Mouse (Mus musculus) CH12.LX (cell line): Measurements from ENCODE around the gene Crx. TPM values are rescaled to one million over a fixed set of nuclear protein-coding genes. Genes with fewer than 3 reads are reported as not detected.

Source experiments
- DNase-seq: peaks from one replicate; pipeline ENCODE4 v3.0.0-alpha.2; 2013; ENCODE audit errors: extremely low read depth
- H3K27ac ChIP-seq: 2 replicates; pipeline ENCODE4 v1.5.1; 2012; ENCODE audit warnings: low read depth, mild to moderate bottlenecking, control low read depth, moderate library complexity; ENCODE audit not compliant: insufficient read depth
- H3K27me3 ChIP-seq: replicated peaks from 2 replicates; pipeline ENCODE3; 2012; ENCODE audit warnings: inconsistent platforms
- H3K36me3 ChIP-seq, 2 experiments: replicated peaks in 1 of 2; 2 replicates each; pipeline versions ENCODE3 to v1.6.1; 2012; ENCODE audit warnings: inconsistent platforms in 1 of 2, low read length in 1 of 2, mild to moderate bottlenecking in 1 of 2, mixed read lengths in 1 of 2, moderate library complexity in 1 of 2; ENCODE audit not compliant: control insufficient read depth in 1 of 2, insufficient read depth in 1 of 2
- H3K4me1 ChIP-seq, 2 experiments: 2 replicates each; pipeline ENCODE4 v1.6.1; 2012; ENCODE audit warnings: inconsistent platforms in 1 of 2, moderate library complexity in 1 of 2; ENCODE audit not compliant: insufficient read depth in 2 of 2, control insufficient read depth in 1 of 2
- H3K4me2 ChIP-seq: 2 replicates; pipeline ENCODE4 v1.6.1; 2012; ENCODE audit warnings: low read depth, mild to moderate bottlenecking, control low read depth; ENCODE audit not compliant: poor library complexity, insufficient read depth, severe bottlenecking
- H3K4me3 ChIP-seq, 3 experiments: fragments of 150-350 bp in 1 of 3; sonication (generic) in 1 of 3; replicated peaks in 1 of 3; 2 replicates each; pipeline versions ENCODE3 to v1.5.1; 2011 to 2012; ENCODE audit warnings: low read depth in 2 of 3, low read length in 2 of 3, mild to moderate bottlenecking in 2 of 3, moderate library complexity in 2 of 3, control low read depth in 1 of 3, improper control_type of control experiment in 1 of 3, inconsistent platforms in 1 of 3, mixed read lengths in 1 of 3; ENCODE audit not compliant: poor library complexity in 1 of 3
- H3K79me2 ChIP-seq: replicated peaks from 2 replicates; pipeline ENCODE4 v1.6.1; 2012; ENCODE audit warnings: mild to moderate bottlenecking, moderate library complexity; ENCODE audit not compliant: control insufficient read depth, poor library complexity, insufficient read depth, severe bottlenecking; ENCODE audit errors: extremely low read depth
- H3K9ac ChIP-seq: 2 replicates; pipeline ENCODE4 v1.6.1; 2012; ENCODE audit warnings: low read depth, mild to moderate bottlenecking, control low read depth, moderate library complexity; ENCODE audit not compliant: insufficient read depth
- H3K9me3 ChIP-seq: replicated peaks from 2 replicates; pipeline ENCODE3; 2012; ENCODE audit warnings: low read length, inconsistent platforms, mixed read lengths
- BHLHE40 ChIP-seq: IDR thresholded peaks from 2 replicates; pipeline ENCODE4 v1.6.1; 2011; ENCODE audit warnings: mild to moderate bottlenecking, low read depth, low read length, improper control_type of control experiment
- CHD1 ChIP-seq: IDR thresholded peaks from 2 replicates; pipeline ENCODE4 v1.6.1; 2012; ENCODE audit warnings: low read depth, low read length, improper control_type of control experiment, inconsistent platforms
- CTCF ChIP-seq, 2 experiments: IDR thresholded peaks in 1 of 2; conservative IDR thresholded peaks in 1 of 2; 2 replicates each; pipeline ENCODE4 v1.5.1; 2011 to 2012; ENCODE audit warnings: low read depth in 2 of 2, low read length in 2 of 2, improper control_type of control experiment in 1 of 2, inconsistent platforms in 1 of 2, mild to moderate bottlenecking in 1 of 2, moderate library complexity in 1 of 2
- E2F4 ChIP-seq: IDR thresholded peaks from 2 replicates; pipeline ENCODE4 v1.6.1; 2011; ENCODE audit warnings: low read depth, low read length, improper control_type of control experiment; ENCODE audit not compliant: insufficient replicate concordance
- ELF1 ChIP-seq: IDR thresholded peaks from 2 replicates; pipeline ENCODE4 v1.6.1; 2014; ENCODE audit warnings: low read depth, mild to moderate bottlenecking, inconsistent platforms, low read length, improper control_type of control experiment
- EP300 ChIP-seq: IDR thresholded peaks from 2 replicates; pipeline ENCODE4 v1.6.1; 2011; ENCODE audit warnings: low read length, improper control_type of control experiment
- GABPA ChIP-seq: IDR thresholded peaks from 2 replicates; pipeline ENCODE4 v1.6.1; 2012; ENCODE audit warnings: low read depth, low read length, improper control_type of control experiment, inconsistent platforms; ENCODE audit not compliant: insufficient replicate concordance
- HCFC1 ChIP-seq: IDR thresholded peaks from 2 replicates; pipeline ENCODE4 v1.6.1; 2012; ENCODE audit warnings: low read depth, mild to moderate bottlenecking, inconsistent platforms, low read length, improper control_type of control experiment
- JUND ChIP-seq: conservative IDR thresholded peaks from 2 replicates; pipeline ENCODE4 v1.6.1; 2011; ENCODE audit warnings: low read depth, low read length, improper control_type of control experiment
- MAZ ChIP-seq: IDR thresholded peaks from 2 replicates; pipeline ENCODE4 v1.6.1; 2012; ENCODE audit warnings: low read depth, mild to moderate bottlenecking, inconsistent platforms, low read length, improper control_type of control experiment, moderate library complexity
- MEF2A ChIP-seq: IDR thresholded peaks from 2 replicates; pipeline ENCODE4 v1.6.1; 2014; ENCODE audit warnings: low read depth, mild to moderate bottlenecking, inconsistent platforms, low read length, improper control_type of control experiment, borderline replicate concordance
- MXI1 ChIP-seq: IDR thresholded peaks from 2 replicates; pipeline ENCODE4 v1.6.1; 2011; ENCODE audit warnings: mild to moderate bottlenecking, low read depth, low read length, improper control_type of control experiment
- MYC ChIP-seq: IDR thresholded peaks from 2 replicates; pipeline ENCODE4 v1.6.1; 2011; ENCODE audit warnings: low read depth, mild to moderate bottlenecking, improper control_type of control experiment, low read length
- NELFE ChIP-seq: IDR thresholded peaks from 2 replicates; pipeline ENCODE4 v1.6.1; 2011; ENCODE audit warnings: low read depth, low read length, improper control_type of control experiment
- NRF1 ChIP-seq: IDR thresholded peaks from 2 replicates; pipeline ENCODE4 v1.6.1; 2014; ENCODE audit warnings: low read depth, mild to moderate bottlenecking, inconsistent platforms, low read length, improper control_type of control experiment, moderate library complexity
- PAX5 ChIP-seq: IDR thresholded peaks from 2 replicates; pipeline ENCODE4 v1.6.1; 2012; ENCODE audit warnings: low read length, inconsistent platforms, mixed read lengths
- POLR2A ChIP-seq: IDR thresholded peaks from 2 replicates; pipeline ENCODE4 v1.6.1; 2011; ENCODE audit warnings: low read depth, mild to moderate bottlenecking, improper control_type of control experiment, low read length
- POLR2AphosphoS2 ChIP-seq: IDR thresholded peaks from 2 replicates; pipeline ENCODE4 v1.6.1; 2011; ENCODE audit warnings: low read depth, low read length, improper control_type of control experiment
- RAD21 ChIP-seq: IDR thresholded peaks from 2 replicates; pipeline ENCODE4 v1.6.1; 2011; ENCODE audit warnings: low read depth, mild to moderate bottlenecking, low read length, improper control_type of control experiment, moderate library complexity
- RCOR1 ChIP-seq: conservative IDR thresholded peaks from 2 replicates; pipeline ENCODE4 v1.6.1; 2012; ENCODE audit warnings: low read depth, mild to moderate bottlenecking, inconsistent platforms, low read length, improper control_type of control experiment
- SIN3A ChIP-seq: IDR thresholded peaks from 2 replicates; pipeline ENCODE4 v1.6.1; 2012; ENCODE audit warnings: low read length, improper control_type of control experiment, inconsistent platforms
- SMC3 ChIP-seq: IDR thresholded peaks from 2 replicates; pipeline ENCODE4 v1.6.1; 2011; ENCODE audit warnings: low read depth, low read length, improper control_type of control experiment
- TBP ChIP-seq: conservative IDR thresholded peaks from 2 replicates; pipeline ENCODE4 v1.6.1; 2011; ENCODE audit warnings: low read depth, low read length, improper control_type of control experiment
- TCF12 ChIP-seq: IDR thresholded peaks from 2 replicates; pipeline ENCODE4 v1.6.1; 2014; ENCODE audit warnings: low read depth, mild to moderate bottlenecking, inconsistent platforms, low read length, improper control_type of control experiment
- UBTF ChIP-seq: IDR thresholded peaks from 2 replicates; pipeline ENCODE4 v1.6.1; 2012; ENCODE audit warnings: low read depth, mild to moderate bottlenecking, inconsistent platforms, low read length, improper control_type of control experiment, moderate library complexity
- USF1 ChIP-seq: IDR thresholded peaks from 2 replicates; pipeline ENCODE4 v1.6.1; 2014; ENCODE audit warnings: low read depth, mild to moderate bottlenecking, inconsistent platforms, low read length, improper control_type of control experiment
- USF2 ChIP-seq: conservative IDR thresholded peaks from 2 replicates; pipeline ENCODE4 v1.6.1; 2011; ENCODE audit warnings: low read depth, low read length, improper control_type of control experiment
- ZC3H11A ChIP-seq: IDR thresholded peaks from 2 replicates; pipeline ENCODE4 v1.6.1; 2012; ENCODE audit warnings: low read depth, mild to moderate bottlenecking, inconsistent platforms, low read length, improper control_type of control experiment
- ZKSCAN1 ChIP-seq: IDR thresholded peaks from 2 replicates; pipeline ENCODE4 v1.6.1; 2012; ENCODE audit warnings: low read depth, inconsistent platforms, low read length, improper control_type of control experiment, borderline replicate concordance
- ZMIZ1 ChIP-seq: IDR thresholded peaks from 2 replicates; pipeline ENCODE4 v1.6.1; 2012; ENCODE audit warnings: low read depth, mild to moderate bottlenecking, inconsistent platforms, low read length, improper control_type of control experiment
- ZNF384 ChIP-seq: IDR thresholded peaks from 2 replicates; pipeline ENCODE4 v1.6.1; 2012; ENCODE audit warnings: low read depth, low read length, improper control_type of control experiment, inconsistent platforms
- dilution Hi-C: fragments of 300-500 bp; cut with MboI; formaldehyde crosslinking; loops from 2 replicates; pipeline ENCODE4 v1.14.3; 2020; ENCODE audit warnings: low sequenced_read_pairs; ENCODE audit not compliant: extremely low pct_unique_long_range_greater_than_20kb, extremely low pct_ligation_motif_present
- in situ Hi-C: fragments of 300-500 bp; cut with MboI; formaldehyde crosslinking; loops from 3 replicates; pipeline ENCODE4 v1.14.3; 2019; ENCODE audit warnings: low sequenced_read_pairs, low pct_ligation_motif_present, low pct_unique_long_range_greater_than_20kb, mixed read lengths
- polyA plus RNA-seq: library from polyadenylated mRNA; unstranded; fragments of >175 nt; gene quantifications from 2 replicates; pipeline ENCODE4 v1.2.1, GENCODE M21; 2012; ENCODE audit warnings: low read depth; ENCODE audit not compliant: insufficient read length
- total RNA-seq, 2 experiments: library from RNA; depleted of rRNA; stranded (reverse); fragments of 300-350 nt in 1 of 2; fragments of >200 nt in 1 of 2; gene quantifications; 2 replicates each; pipeline ENCODE4 v1.2.3; 2012 to 2014

The Crx gene
- not detected in 2 replicates for total RNA-seq (2012; rRNA removed)
- total RNA-seq (2014; rRNA removed) = not detected in 2 replicates
- not detected in 2 replicates for polyA plus RNA-seq

- Histone ChIP-seq H3K4me1 (no peaks in the 10 kb centered on the region), H3K9ac (no peak within 1 kb of the TSS), H3K36me3 (no peaks in the 10 kb centered on the region), H3K4me2 (no peak within 1 kb of the TSS), H3K4me3 (no peak within 1 kb of the TSS), H3K79me2 (no peaks in the 10 kb centered on the region), H3K27me3 (peaks cover 77% of the 10 kb centered on the region), H3K27ac (no peak within 1 kb of the TSS), H3K9me3 (no peaks in the 10 kb centered on the region)
- dilution Hi-C loops = no loop called here
- DNase-seq = no peak
- TF ChIP-seq HCFC1 (no peak), ZC3H11A (no peak), CTCF (conservative IDR thresholded peaks at IDR 0.05 in 1 of 2, IDR thresholded peaks at IDR 0.05 in 1 of 2; ENCODE audit: low read depth in 2 of 2, low read length in 2 of 2) (no peak), MEF2A (no peak), ZNF384 (no peak), MYC (no peak), USF2 (no peak), BHLHE40 (no peak), TBP (no peak), MXI1 (no peak), UBTF (no peak), ELF1 (no peak), GABPA (no peak)
- TF ChIP-seq, all 38 proteins: peak for 0
- in situ Hi-C loops = no loop called here
Observed at GRCm38 (mm10) chr7:15879756-15880155, at the start of gene Crx. Gene Crx, minus strand, starts transcription at chr7:15879968.

- in situ Hi-C loops = no loop called here
- Histone ChIP-seq H3K79me2 (peaks cover 22% of the 10 kb centered on the region), H3K4me3 (peak within 1 kb of the TSS; percentile 81 to 84 (median 81)), H3K36me3 (peaks cover 25 to 32% of the 10 kb centered on the region in 2 experiments), H3K4me2 (peak within 1 kb of the TSS; percentile 86), H3K9ac (peak within 1 kb of the TSS; percentile 88), H3K9me3 (no peaks in the 10 kb centered on the region), H3K27ac (peak within 1 kb of the TSS; percentile 69), H3K27me3 (peaks cover 11% of the 10 kb centered on the region), H3K4me1 (peaks cover 16 to 26% of the 10 kb centered on the region in 2 experiments)
- peak; percentile 92 for DNase-seq
- dilution Hi-C loops = no loop called here
- peak; percentile 2; the same call in 1 of the 2 replicates for TF ChIP-seq TCF12
- TF ChIP-seq GABPA = no peak
- TF ChIP-seq MAZ = no peak
- 0 out of 2 replicates have a peak, but pooled peaks have one; percentile 23 for TF ChIP-seq MXI1
- TF ChIP-seq SMC3 = no peak
- peak; percentile 75 for TF ChIP-seq NELFE
- no peak for TF ChIP-seq SIN3A
- TF ChIP-seq HCFC1 = no peak
- TF ChIP-seq POLR2A = peak; percentile 91
- no peak for TF ChIP-seq CTCF (conservative IDR thresholded peaks at IDR 0.05 in 1 of 2, IDR thresholded peaks at IDR 0.05 in 1 of 2; ENCODE audit: low read depth in 2 of 2, low read length in 2 of 2)
- TF ChIP-seq MEF2A = no peak
- no peak for TF ChIP-seq ZKSCAN1
- TF ChIP-seq TBP = peak; percentile 90
- peak; percentile 99 for TF ChIP-seq CHD1
- TF ChIP-seq BHLHE40 = peak; percentile 94
- peak; percentile 62; the same call in 1 of the 2 replicates for TF ChIP-seq ZMIZ1
- TF ChIP-seq RCOR1 = no peak
- TF ChIP-seq E2F4 = no peak
- TF ChIP-seq PAX5 = no peak
- no peak for TF ChIP-seq EP300
- no peak for TF ChIP-seq RAD21
- no peak for TF ChIP-seq ELF1
- TF ChIP-seq NRF1 = peak; percentile 44; the same call in 1 of the 2 replicates
- no peak for TF ChIP-seq USF1
- TF ChIP-seq POLR2AphosphoS2 = no peak
- no peak for TF ChIP-seq ZNF384
- no peak for TF ChIP-seq JUND
- TF ChIP-seq ZC3H11A = no peak
Observed at GRCm38 (mm10) chr7:15922220-15922773, 42.5 kb upstream of the Crx start, which contains the start of gene Selenow. Gene Selenow, minus strand, starts transcription at chr7:15922402.
